Mouse (Mus musculus): ENCODE data around the gene Kdm1a. TPM values are rescaled to one million over a fixed set of nuclear protein-coding genes. Genes with fewer than 3 reads are reported as not detected.
A peak's percentile ranks its signal among the peaks of the same experiment; 100 is the strongest.

Kdm1a gene
- polyA plus RNA-seq (2014; fragmentation: Nextera tagmentation; extraction: Ambion mirVana), result 56.5 and 58.8 TPM in 2 replicates

- Histone ChIP-seq H3K27ac (ENCODE audit: low read depth) (peak within 1 kb of the TSS; percentile 90), H3K4me3 (ENCODE audit: low read depth, low read length) (peak within 1 kb of the TSS; percentile 99), H3K4me1 (ENCODE audit: insufficient read depth) (peaks cover 8% of the 10 kb centered on the region), H3K9me3 (ENCODE audit: low read depth, low read length) (no peaks in the 10 kb centered on the region), H3K9ac (peak within 1 kb of the TSS; percentile 99), H3K36me3 (ENCODE audit: insufficient read depth) (no peaks in the 10 kb centered on the region), H3K4me2 (peak within 1 kb of the TSS; percentile 64), H3K27me3 (ENCODE audit: insufficient read depth, low read length) (no peaks in the 10 kb centered on the region)
- peak; percentile 98 for DNase-seq
- ATAC-seq (ENCODE audit: insufficient read depth), result peak; percentile 90
- peak; percentile 95 for TF ChIP-seq CTCF (IDR thresholded peaks at IDR 0.05; ENCODE audit: low read depth)
- WGBS, result 0% methylated on average over 43 of the region's 45 CpGs
These were observed at the start of gene Kdm1a for GRCm38 (mm10) chr4:136602568-136602967. Gene Kdm1a, minus strand, starts transcription at chr4:136602723.

GRCm38 (mm10) chr4:136651882-136652527, 49.5 kb upstream of the Kdm1a start:
- TF ChIP-seq CTCF (IDR thresholded peaks at IDR 0.05; ENCODE audit: low read depth), result no peak
- H3K36me3 ChIP-seq (ENCODE audit: insufficient read depth), result no peaks in the 10 kb centered on the region; the same call in 1 of the 2 replicates
- ATAC-seq (ENCODE audit: insufficient read depth), result no peak
- H3K4me1 ChIP-seq (ENCODE audit: insufficient read depth), result peaks cover 5% of the 10 kb centered on the region; the same call in 1 of the 2 replicates
- H3K9me3 ChIP-seq (ENCODE audit: low read depth, low read length), result no peaks in the 10 kb centered on the region
- H3K4me3 ChIP-seq (ENCODE audit: low read depth, low read length), result no peak overlapping the region
- no peak for DNase-seq
- no peak overlapping the region for H3K27ac ChIP-seq (ENCODE audit: low read depth)
- no peak overlapping the region for H3K4me2 ChIP-seq
- no peak overlapping the region for H3K9ac ChIP-seq
- WGBS, result 73% methylated on average over 13 of the region's 13 CpGs
- H3K27me3 ChIP-seq (ENCODE audit: insufficient read depth, low read length), result no peaks in the 10 kb centered on the region

GRCm38 (mm10) chr4:136651357-136651811, 48.9 kb upstream of the Kdm1a start:
- H3K4me2 ChIP-seq, result no peak overlapping the region
- 55% methylated on average over 3 of the region's 3 CpGs for WGBS
- no peaks in the 10 kb centered on the region for H3K27me3 ChIP-seq (ENCODE audit: insufficient read depth, low read length)
- H3K9ac ChIP-seq, result no peak overlapping the region
- ATAC-seq (ENCODE audit: insufficient read depth) (no peak), DNase-seq (peak; percentile 73)
- peak; percentile 92 for TF ChIP-seq CTCF (IDR thresholded peaks at IDR 0.05; ENCODE audit: low read depth)
- H3K4me1 ChIP-seq (ENCODE audit: insufficient read depth), result peaks cover 5% of the 10 kb centered on the region; the same call in 1 of the 2 replicates
- H3K4me3 ChIP-seq (ENCODE audit: low read depth, low read length), result no peak overlapping the region
- H3K27ac ChIP-seq (ENCODE audit: low read depth), result no peak overlapping the region
- H3K36me3 ChIP-seq (ENCODE audit: insufficient read depth), result no peaks in the 10 kb centered on the region; the same call in 1 of the 2 replicates
- no peaks in the 10 kb centered on the region for H3K9me3 ChIP-seq (ENCODE audit: low read depth, low read length)

DNA sequence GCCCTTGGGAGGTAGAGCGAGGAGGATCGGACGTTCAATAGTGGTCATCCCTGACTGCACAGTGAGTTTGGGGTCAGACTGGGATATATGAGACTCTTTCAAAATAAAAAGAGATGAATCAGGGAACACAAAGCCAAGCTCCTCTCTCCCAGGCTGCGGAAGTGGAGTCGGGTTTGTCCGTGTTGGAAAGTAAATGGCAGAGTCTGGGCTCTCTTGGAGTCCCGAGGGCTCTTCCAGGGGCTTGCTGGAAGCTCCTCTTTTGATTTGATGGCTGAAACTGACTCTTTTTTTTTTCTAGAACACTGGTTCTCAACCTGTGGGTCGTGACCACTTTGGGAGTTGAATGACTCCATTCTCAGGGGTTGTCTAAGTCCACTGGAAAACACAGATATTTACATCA, 47.7 kb upstream of the Kdm1a start:
- Histone ChIP-seq H3K4me3 (ENCODE audit: low read depth, low read length) (no peak overlapping the region), H3K4me2 (no peak overlapping the region), H3K36me3 (ENCODE audit: insufficient read depth) (no peaks in the 10 kb centered on the region; the same call in 1 of the 2 replicates), H3K27ac (ENCODE audit: low read depth) (no peak overlapping the region), H3K27me3 (ENCODE audit: insufficient read depth, low read length) (no peaks in the 10 kb centered on the region), H3K4me1 (ENCODE audit: insufficient read depth) (peaks cover 5% of the 10 kb centered on the region; the same call in 1 of the 2 replicates), H3K9ac (no peak overlapping the region), H3K9me3 (ENCODE audit: low read depth, low read length) (no peaks in the 10 kb centered on the region)
- DNase-seq (no peak), ATAC-seq (ENCODE audit: insufficient read depth) (no peak)
- 83% methylated on average over 8 of the region's 8 CpGs for WGBS
- no peak for TF ChIP-seq CTCF (IDR thresholded peaks at IDR 0.05; ENCODE audit: low read depth)

DNA sequence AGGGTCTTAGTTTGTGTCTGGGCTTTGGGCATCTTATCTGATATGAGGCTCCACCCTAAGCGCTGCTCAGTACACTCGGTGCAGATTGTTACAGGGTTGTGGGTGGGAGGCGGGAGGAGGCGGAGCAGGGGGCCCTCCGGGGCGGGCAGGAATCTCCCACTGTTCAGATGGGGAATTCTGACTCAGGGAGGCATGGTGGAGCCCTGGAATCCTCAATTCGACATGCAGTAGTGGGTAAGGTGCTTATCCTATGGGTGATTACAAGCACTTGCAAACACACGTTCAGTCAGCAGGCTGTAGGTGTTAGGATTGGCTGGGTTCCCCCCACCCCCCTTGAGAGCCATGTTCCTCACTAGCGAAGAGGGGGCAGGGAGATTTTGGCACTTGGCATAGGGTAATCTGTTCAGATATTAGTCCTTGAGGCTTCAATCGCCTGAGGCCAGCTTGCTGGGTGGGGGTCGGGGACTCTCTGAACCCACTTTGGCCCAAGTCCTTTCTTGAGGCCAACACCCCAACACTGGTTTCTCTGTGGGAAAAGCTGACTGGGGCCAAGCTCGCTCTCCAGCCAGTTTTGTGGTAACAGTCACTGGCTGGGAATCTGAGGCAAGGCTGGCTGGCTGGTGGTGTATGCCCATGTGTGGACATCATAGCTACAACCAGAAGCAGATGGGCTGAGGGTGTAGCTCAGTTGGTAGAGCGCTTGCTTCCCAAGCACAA, 47.1 kb upstream of the Kdm1a start:
- no peak overlapping the region; the same call in 1 of the 2 replicates for H3K27ac ChIP-seq (ENCODE audit: low read depth)
- peaks cover 5% of the 10 kb centered on the region; the same call in 1 of the 2 replicates for H3K4me1 ChIP-seq (ENCODE audit: insufficient read depth)
- peak overlapping the region; percentile 42 for H3K4me2 ChIP-seq
- no peaks in the 10 kb centered on the region for H3K9me3 ChIP-seq (ENCODE audit: low read depth, low read length)
- peak; percentile 25 for DNase-seq
- WGBS, result 29% methylated on average over 13 of the region's 13 CpGs
- TF ChIP-seq CTCF (IDR thresholded peaks at IDR 0.05; ENCODE audit: low read depth), result no peak
- no peaks in the 10 kb centered on the region for H3K27me3 ChIP-seq (ENCODE audit: insufficient read depth, low read length)
- no peaks in the 10 kb centered on the region; the same call in 1 of the 2 replicates for H3K36me3 ChIP-seq (ENCODE audit: insufficient read depth)
- H3K9ac ChIP-seq, result no peak overlapping the region
- H3K4me3 ChIP-seq (ENCODE audit: low read depth, low read length), result no peak overlapping the region
- peak; percentile 41; the same call in 1 of the 2 replicates for ATAC-seq (ENCODE audit: insufficient read depth)

DNA sequence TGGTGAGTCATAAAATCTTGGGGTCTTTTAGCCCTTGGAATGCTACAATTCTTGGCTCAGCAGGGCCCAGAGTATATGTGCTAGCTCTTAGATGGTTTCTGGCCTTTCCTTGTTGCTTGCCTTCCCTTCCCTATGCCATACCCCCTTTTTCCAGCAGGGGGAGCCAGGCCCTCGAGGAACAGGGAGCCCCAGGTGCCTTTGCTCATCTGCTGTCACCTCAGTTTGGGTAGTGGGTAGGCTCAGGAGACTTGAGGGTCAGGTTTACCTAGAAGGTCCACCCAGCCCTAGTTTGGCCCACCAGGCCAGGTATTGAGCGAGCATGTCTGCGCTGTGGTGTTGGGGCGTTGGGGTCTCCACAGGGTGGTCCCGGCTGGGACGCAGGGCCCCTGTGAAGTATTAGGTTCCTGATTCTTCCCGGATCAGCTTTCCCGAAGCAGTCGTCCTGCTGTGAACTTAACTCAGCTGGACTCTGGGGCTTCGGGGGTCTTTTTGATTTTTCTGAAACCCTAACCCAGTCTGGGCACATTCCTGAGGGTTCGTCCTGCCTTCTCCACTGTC, 46.5 kb upstream of the Kdm1a start:
- peak; percentile 98 for TF ChIP-seq CTCF (IDR thresholded peaks at IDR 0.05; ENCODE audit: low read depth)
- 8% methylated on average over 11 of the region's 11 CpGs for WGBS
- Histone ChIP-seq H3K36me3 (ENCODE audit: insufficient read depth) (no peaks in the 10 kb centered on the region), H3K9me3 (ENCODE audit: low read depth, low read length) (no peaks in the 10 kb centered on the region), H3K27me3 (ENCODE audit: insufficient read depth, low read length) (no peaks in the 10 kb centered on the region), H3K9ac (no peak overlapping the region), H3K27ac (ENCODE audit: low read depth) (no peak overlapping the region; the same call in 1 of the 2 replicates), H3K4me2 (peak overlapping the region; percentile 42), H3K4me1 (ENCODE audit: insufficient read depth) (peaks cover 5% of the 10 kb centered on the region; the same call in 1 of the 2 replicates), H3K4me3 (ENCODE audit: low read depth, low read length) (no peak overlapping the region)
- ATAC-seq (ENCODE audit: insufficient read depth), result peak; percentile 45; the same call in 1 of the 2 replicates
- DNase-seq, result peak; percentile 85
